Mouse (Mus musculus) heart, postnatal 10 days (tissue): ENCODE results near the gene Phlpp1. TPM values are rescaled to one million over a fixed set of nuclear protein-coding genes. Genes with fewer than 3 reads are reported as not detected.

Experiments used
- DNase-seq, 2 experiments: peaks; one replicate each; pipeline ENCODE4 v3.0.0; 2021
- intact Hi-C: fragments of 180-260 bp; cut with DNase I; formaldehyde crosslinking; loops from one replicate; pipeline ENCODE4 v1.15.1; 2025
- total RNA-seq, 2 experiments: library from RNA; stranded (reverse); gene quantifications; 2 replicates each; pipeline ENCODE4 v1.2.3; 2021

Gene Phlpp1
- total RNA-seq, 2 experiments from 2014 or later: 22.4 to 23.5 TPM

DNA sequence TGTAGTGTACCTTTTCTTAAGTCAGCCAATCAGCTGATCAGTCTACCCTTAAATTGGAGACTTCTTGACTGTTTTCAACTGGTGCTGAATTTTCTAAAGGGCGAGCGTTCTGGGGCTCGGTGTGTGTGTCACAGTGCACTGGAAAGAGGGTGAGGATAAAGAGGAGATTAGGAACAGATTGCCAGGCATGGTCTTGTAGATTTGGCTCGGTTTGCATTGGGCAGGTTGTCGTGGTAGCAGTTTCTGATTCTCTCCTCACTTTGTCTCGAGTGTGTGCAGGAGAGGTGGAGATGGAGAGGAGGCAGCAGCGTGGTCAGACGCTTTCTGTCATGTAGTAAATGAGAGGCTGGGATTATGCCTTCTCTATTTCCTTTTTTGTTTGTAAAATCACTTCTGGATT is 20.3 kb downstream of the Phlpp1 start:
- intact Hi-C loops: no loop called here

DNA sequence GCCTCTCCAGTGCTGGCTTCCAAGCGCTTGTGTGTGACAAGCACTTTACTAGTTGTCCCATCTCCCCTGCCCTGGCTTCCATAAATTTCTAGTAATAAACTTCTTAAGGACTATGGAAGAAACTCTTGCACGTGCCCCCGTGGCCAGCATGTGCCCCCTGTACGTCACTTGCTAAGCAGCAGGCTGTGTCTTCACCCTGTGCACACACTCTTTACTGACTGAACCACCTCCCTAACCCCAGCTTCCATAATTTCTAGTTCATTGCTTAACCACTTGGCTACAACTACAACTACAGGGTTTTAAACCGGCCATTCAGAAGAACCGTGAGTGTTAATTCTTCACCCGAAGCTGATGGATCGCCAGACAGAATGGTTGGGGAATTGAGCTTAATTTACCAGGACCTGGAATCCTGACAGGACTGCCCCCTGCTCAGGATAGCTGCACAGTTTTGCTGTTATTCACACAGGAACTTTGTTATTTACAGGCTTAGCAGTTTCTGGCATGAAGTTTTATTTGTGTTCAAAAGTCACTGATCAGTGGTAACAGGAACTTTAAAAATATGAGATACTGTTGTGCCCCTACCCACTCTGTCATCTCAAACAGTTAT is 21.4 kb downstream of the Phlpp1 start:
- intact Hi-C loops: no loop called here

More for the DNA sequence above, 20.3 kb downstream of the Phlpp1 start:
- DNase-seq: no peak

DNA sequence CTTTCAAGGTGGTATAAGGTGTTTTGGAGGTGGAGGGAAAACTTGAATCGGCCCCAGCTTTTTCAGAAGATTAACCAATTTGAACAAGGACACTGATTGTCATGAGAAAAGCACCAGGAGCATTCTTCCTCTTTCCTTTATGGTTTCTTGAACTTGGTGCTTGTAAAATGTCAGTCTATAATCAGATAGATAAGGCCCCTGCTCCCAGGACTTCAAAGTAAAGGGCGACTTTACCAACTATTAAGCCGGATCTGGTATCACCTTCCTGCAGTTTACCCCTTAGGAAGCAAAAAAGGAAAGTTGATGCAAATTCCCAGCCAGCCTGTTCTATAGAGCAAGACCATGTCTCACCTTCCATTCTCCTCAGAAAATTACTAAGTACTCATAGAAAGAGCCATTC is 21.9 kb downstream of the Phlpp1 start:
- no peak for DNase-seq
- intact Hi-C loops: no loop called here

More for the DNA sequence above, 21.4 kb downstream of the Phlpp1 start:
- DNase-seq: no peak

DNA sequence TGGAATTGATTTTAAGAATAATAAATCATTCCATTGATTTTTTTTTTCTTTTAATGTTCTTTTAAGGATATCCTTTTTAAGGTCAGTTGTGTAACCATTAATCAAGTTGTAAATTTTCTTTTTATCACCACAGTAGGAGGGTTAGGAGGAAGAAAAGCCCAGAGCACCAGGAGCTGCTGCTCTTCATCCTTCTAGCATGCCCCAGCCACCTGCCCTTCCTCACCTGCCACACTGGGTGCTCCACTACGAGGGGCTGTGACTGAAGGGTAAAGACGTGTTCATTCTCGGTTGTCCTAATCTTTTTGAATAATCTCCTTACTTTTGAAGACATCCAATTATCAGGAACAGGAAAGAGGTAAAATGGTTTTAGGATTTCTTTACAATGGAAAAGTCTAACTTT is 22.7 kb downstream of the Phlpp1 start:
- intact Hi-C loops: no loop called here
- DNase-seq: no peak

DNA sequence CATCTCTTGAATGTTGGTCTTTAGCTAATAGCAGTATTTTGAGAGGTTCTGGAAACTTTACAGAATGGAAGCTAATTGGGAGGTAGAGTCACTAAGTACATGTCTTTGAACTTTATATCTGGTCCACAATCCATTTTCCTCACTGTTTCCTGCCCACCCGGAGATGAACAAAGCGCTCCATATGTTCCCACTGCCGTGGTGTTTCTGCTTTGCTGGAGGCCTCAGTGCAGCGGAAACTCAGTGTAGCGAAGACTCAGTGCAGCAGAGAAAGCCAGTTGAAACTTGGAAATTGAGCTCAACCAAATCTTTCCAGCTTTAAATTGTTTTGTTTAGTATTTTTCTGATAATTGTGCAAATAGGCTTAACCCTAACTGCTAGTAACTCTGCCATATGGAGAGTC is 26.4 kb downstream of the Phlpp1 start:
- intact Hi-C loops: no loop called here
- no peak for DNase-seq

DNA sequence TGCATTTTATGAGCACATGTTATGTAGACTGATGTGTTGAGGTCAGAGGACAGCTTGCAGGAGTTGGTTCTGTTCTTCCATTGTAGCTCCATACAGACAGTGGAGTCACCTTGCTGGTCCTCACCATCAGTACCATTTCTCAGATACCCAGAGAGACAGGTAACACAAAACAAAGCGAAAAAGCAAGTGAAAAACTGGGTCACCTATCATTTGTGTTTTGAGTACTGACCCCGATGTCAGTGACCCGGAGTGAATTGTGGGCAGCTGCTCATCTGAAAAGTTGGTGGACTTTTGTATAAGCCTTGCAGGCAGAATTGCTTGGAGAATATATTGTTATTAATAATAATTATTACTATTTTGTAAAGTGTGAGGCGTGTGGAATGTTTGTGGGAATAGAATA is 27.6 kb downstream of the Phlpp1 start:
- no peak for DNase-seq
- intact Hi-C loops: no loop called here

DNA sequence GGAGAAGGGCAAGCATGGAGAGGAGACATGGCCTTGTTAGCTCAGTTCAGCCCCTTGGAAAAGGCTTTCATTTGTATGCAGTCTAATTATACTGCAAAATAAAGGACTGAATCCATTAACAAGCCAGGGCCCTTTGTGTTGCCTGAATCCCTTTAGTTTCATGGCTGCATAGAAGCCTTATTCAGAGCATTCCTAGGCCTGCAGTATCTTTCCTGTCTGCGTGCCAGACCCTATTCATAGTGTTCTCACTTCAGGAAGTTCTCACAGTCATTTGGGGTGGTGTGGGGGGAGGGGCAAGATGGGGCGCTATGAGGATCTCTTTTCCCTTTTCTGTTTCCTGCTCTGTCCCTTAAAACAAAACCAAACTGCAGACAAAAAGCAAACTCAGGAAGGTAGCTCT is 28.1 kb downstream of the Phlpp1 start:
- intact Hi-C loops: loop anchor here (2.0 kb wide), 1 partner anchor 27 kb away; no protein-coding TSS in a partner anchor

DNA sequence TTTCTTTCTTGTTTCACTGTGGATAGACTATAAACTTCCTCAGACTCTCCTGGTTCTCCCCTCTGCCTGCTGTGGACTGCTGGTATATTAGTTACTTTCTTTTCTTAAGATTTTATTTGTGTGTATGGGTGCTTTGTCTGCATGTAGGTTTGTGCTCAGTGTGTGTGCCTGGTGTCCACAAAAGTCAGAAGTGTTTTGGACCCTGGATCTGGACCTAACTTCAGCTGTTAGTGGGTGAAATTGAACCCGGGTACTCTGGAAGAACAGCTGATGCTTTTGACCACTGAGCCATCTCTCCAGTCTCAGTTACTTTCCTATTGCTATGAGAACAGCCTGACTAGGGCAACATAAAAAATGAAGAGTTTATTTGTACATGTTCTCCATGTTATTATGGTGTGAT is 29.5 kb downstream of the Phlpp1 start:
- DNase-seq: no peak
- intact Hi-C loops: loop anchor here (2.0 kb wide), 1 partner anchor 28 kb away; no protein-coding TSS in a partner anchor

More for the DNA sequence above, 28.1 kb downstream of the Phlpp1 start:
- peak; percentile 87 to 88 for DNase-seq

DNA sequence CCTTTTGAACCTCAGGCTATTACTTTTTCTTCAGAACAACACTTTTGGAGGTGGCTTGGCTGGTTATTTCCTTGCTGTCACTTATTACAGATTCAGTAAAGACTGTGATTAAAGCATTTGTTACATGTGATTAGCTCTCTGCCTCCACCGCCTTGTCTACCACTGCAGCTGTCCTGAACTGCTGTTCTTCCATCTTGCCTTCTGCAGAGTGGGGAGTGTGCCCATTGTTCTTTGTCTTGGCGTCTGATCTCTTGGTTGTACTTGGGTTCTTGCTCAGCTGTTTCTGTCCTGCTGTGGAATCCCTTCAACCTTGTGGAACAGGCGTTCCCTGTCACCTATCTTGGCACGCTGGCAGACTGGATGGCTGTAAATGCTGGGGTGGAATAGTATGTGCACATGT is 30.4 kb downstream of the Phlpp1 start:
- intact Hi-C loops: loop anchor here (2.0 kb wide), 1 partner anchor 29 kb away; no protein-coding TSS in a partner anchor
- no peak for DNase-seq

DNA sequence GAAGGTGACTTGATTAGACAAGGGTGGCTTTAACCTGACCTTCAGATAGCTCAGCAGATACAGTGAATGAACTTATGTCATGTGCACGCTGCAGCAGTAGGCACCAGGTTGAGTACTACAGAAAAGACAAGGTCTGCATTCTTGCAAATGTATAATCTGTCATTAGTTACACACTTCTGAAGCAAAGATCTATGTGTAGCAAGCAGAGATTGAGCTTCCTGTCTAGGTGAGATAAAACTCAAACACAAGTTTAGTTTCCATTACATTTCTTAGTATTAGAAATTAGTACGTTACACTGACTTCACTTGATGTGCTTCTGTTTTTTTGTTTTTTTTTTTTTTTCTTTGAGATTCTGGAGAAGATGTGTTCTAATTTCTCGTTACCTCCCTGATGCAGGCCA is 32.4 kb downstream of the Phlpp1 start:
- DNase-seq: no peak
- intact Hi-C loops: no loop called here

DNA sequence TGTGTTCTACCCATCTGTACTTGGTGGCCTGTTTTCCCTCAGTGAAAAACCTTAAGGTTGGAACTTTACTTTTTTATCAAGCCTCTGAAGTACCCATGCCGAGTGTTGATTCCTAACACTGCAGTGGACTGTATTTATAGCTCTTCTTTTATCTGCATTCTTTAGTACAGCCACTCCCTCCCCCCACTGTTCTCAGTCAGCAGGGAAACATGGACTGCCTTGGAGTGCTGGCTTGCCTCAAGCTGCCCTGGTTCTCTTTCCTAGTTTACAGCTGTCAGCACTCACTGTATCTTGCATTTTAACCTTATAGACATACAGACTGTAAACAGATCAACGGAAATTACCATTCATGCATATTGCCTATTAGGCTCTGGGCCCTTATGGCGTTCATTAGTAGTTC is 32.8 kb downstream of the Phlpp1 start:
- peak; percentile 70 to 81 for DNase-seq

DNA sequence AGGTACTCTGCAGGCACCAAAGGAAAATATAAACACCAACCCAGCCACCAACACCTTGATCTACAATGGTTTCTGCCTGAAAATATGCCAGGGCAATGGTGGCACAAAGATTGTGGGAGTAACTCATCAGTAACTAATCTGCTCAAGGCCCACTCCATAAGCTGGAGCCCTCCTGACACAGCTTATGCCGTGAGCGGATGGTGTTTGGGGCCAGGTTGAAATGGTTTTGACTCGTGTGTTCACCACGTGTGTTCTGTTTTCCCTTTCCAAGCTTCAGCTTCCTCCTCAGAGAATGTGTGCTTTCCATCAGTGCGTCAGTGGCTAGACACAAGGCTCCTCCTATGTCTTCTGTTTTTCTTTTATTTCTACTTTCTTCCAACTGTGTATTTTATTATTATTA is 37.0 kb downstream of the Phlpp1 start:
- no peak for DNase-seq
- intact Hi-C loops: no loop called here

More for the DNA sequence above, 32.8 kb downstream of the Phlpp1 start:
- intact Hi-C loops: no loop called here

DNA sequence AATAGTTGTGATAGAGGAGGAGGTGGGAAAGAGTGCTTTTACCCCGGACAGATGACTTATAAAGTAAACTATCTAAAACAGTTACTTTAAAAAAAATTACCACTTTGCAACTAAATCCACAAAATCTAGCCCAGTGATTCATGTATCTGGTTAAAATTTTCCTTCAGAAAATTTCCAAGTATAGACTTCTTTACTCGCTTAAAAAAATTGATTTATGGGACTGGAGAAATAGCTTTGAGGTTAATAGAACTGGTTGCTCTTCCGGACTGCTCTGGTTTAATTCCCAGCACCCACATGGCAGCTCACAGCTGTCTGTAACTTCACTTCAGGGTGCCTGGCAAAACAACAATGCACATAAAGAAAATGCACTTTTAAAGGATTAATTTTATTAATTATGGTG is 38.9 kb downstream of the Phlpp1 start:
- intact Hi-C loops: no loop called here
- DNase-seq: no peak

DNA sequence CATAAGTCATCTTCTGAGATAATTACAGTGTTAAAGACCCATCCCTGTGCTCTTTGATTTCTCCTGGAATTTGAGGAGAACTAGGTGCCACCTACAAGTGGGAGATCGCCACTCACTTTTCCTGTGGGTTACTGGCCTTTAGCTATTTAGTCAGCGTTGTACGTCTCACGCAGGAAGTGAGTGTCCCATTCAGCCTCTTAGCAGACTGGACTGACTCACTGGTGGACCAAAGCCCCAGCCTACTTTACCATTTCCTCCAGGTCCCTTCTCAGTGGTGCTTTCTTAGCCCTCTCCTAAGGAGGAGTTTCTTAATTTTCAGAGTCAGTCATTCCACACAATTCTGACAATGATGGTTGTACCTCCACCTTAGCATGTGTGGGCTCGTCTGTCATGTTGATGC is 39.6 kb downstream of the Phlpp1 start:
- intact Hi-C loops: no loop called here
- DNase-seq: no peak

DNA sequence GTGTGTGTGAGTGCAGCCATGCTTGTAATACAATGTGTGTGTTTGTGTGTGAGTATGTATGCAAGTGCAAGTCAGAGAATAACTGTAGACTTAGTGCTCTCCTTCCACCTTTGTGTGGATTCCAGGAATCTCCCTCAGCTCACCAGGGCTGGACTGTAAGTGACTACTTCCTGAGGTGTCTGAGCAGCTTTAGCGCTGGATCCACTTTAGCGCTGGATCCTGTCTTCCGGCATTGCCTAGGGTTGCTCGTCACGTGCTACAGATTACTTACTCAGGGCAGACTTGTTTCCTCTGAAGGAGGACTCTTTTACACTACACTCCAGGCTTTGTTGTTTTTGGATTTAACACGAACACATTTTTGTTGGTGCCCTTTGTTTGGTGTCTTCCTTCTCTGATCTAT is 48.9 kb downstream of the Phlpp1 start:
- no peak for DNase-seq
- intact Hi-C loops: loop anchor here (5.0 kb wide), 1 partner anchor 48 kb away; the partner anchor contains the start of gene Phlpp1

DNA sequence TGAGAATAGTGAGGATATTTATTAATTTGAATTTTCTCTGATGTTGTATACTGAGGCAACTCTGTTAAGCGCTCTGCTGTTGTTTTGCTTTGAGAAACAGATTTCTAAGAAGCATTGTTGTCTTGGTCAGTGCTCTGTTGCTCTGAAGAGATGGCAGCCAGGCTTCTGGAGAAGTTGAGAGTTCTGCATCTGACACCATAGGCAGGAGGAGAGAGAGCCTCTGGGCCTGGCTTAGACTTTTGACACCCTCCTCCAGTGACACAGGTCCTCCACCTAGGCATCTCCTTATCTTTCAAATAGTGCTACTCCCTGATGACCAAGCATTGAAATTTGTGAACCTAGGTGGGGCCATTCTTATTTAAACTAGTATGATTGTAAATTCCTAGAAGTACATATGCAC is 49.8 kb downstream of the Phlpp1 start:
- intact Hi-C loops: loop anchor here (5.0 kb wide), 1 partner anchor 49 kb away; the partner anchor contains the start of gene Phlpp1
- DNase-seq: no peak

DNA sequence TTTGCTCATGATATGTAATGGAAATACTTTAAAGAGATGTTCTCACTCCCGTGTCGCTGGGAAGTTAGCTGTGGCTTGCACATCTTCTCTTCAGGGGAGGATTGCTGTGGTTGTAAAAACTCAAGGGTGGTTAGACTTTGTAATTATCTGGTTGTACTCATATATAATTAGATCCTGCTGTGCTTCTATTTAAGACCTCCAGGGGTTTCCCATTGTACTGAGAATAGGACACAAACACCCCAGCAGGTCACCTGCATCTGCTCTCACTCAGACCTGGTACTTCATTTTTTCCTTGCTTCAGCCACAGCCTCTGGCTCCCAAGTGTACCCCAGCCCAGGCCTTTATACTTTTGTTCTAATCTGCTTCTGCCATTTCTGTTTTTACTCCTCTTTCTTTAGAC is 50.4 kb downstream of the Phlpp1 start:
- no peak for DNase-seq
- intact Hi-C loops: loop anchor here (5.0 kb wide), 1 partner anchor 50 kb away; the partner anchor contains the start of gene Phlpp1

DNA sequence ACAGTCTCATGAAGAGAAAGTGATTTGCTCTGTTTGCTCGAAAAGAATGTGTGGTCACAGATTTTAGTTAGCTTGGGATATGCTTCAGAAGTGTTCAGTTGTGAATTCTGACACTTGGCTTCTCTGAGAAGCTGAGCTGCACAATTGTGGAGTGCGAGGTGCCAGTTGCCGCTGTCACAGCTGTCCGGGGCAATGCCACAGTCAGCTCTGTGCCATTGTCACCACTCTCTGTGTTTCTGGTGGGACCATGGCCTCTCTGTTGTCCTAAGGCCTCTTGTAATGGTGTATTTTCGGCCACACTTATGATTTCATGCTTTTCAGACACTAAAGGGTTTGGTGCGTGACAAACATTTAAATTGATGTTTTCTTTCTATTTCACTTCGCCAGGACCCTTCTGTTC is 55.1 kb downstream of the Phlpp1 start:
- intact Hi-C loops: no loop called here
- no peak for DNase-seq

DNA sequence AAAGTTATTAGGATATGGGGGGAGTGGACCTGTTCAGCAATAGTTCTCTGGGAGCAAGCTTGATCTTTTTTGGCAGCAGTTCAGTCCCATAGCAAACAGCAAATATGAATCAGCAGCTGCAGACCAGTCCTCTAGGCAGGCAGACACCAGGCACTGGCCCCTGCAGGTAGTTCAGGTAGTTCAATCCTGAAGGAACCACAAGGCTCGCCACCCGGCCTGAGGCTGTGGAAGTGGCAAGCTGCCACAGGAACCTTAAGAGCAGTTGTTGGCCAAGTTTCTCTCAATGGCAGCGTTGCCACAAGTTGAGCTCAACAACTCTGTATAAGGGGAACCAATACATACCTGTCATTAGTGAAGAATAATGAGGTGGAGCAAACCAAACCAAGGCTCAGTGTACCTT is 58.8 kb downstream of the Phlpp1 start:
- DNase-seq: peak in 1 of 2 experiments; percentile 35

DNA sequence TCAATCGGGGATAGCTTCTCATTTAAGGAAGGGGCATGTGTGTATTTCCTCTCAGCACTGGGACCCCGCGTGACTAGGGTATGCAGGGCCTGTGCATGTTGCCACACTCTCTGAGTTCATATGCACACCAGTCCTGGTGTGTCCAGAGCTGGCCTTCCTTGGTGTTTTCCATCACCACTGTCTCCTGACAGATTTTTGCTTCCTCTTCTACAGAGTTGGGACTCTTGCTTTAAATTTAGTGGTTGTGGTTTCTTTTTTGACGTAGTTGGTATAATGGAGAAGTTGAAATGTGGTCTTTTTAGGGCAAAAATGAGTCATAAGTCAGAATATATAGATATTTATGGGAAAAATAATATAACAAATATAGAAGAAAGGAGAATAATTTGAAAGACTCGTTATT is 59.8 kb downstream of the Phlpp1 start:
- no peak for DNase-seq
- intact Hi-C loops: no loop called here

More for the DNA sequence above, 58.8 kb downstream of the Phlpp1 start:
- intact Hi-C loops: no loop called here

DNA sequence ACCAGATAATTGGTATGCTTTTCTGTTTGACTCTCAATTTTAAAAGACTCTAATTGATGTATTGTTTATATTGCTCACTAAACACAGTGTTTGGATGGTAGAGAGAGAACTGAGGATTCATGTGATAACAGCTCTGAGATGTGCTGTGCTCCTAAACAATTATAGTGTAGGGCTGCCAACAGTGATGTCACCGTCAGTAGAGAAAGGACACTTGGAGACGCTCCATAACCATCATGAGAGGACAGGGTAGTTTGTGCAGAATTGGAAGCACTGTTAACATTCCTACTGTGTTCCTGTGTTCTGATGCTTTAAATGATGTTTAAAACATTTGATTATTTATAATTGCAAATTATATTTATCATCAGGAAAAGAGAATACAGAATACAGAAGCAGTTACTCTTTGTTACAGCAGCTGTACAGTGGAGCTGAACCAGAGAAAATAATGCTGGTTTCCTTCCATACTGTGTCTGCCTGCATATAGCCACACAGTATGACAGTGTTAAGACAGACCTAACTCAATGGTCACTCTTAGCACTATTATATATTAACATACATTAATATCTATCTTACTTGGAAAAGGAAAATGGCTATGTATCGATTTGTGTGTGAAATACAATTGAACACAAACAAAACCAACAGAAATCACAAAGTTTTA is 60.4 kb downstream of the Phlpp1 start:
- intact Hi-C loops: no loop called here
- DNase-seq: peak; percentile 72 to 78

DNA sequence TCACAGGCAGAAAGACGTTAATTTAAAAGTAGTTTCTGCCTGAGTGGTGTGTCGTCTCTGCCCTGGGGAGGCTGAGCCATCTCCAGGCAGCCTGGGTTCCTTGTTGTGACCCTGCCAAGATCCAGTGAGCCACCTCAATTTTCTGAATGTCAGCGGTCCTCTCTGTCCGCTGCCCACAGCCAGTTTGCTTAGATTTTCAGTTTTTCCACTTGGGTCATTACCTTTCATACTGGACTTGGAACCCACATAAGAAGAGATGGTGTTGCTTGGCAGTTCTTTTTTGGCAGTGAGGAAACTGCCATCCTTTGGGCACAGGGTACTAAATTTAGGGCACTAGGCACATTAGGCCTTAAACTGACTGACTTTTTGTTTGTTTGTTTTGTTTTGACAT is 60.9 kb downstream of the Phlpp1 start:
- intact Hi-C loops: no loop called here

More for the DNA sequence above, 60.9 kb downstream of the Phlpp1 start:
- DNase-seq: no peak
